In genomic region chr8:111439189-111439588, GRCm38 (mm10) we compare ENCODE assay signal across 9 mouse cellular contexts. TPM values are rescaled to one million over a fixed set of nuclear protein-coding genes. Genes with fewer than 3 reads are reported as not detected.
A peak's percentile ranks its signal among the peaks of the same experiment; 100 is the strongest.
DNase-seq lines count a peak whose midpoint lies in the region; ATAC-seq and TF ChIP-seq lines count a peak whose summit lies in the region.
"Had no signal": no experiment of that assay in that cellular context is flagged by ENCODE, and none has a peak within 500 bp of the region (broad histone marks: within the 10 kb centered on the region; RNA-seq: fewer than 3 reads in every experiment).

No protein-coding gene starts in this region.

- peak; percentile 37; the same call in 1 of the 2 replicates for TF ChIP-seq CTCF in lung, adult 2 months (IDR thresholded peaks at IDR 0.05; ENCODE audit: insufficient read depth, low read length)

- no peak for TF ChIP-seq POLR2A in lung, adult 2 months (IDR thresholded peaks at IDR 0.05; ENCODE audit: borderline replicate concordance, extremely low read depth, low read depth, low read length)

- ATAC-seq in activated CD4-positive, CD25-positive, alpha-beta regulatory T cell, adult 4 months: peak; percentile 53
- ATAC-seq in common myeloid progenitor, adult 5-6 weeks (replicated peaks; ENCODE audit: low read depth, poor library complexity, severe bottlenecking): peak; percentile 79

- 8% methylated on average over 9 of the region's 9 CpGs for WGBS in large intestine, adult 2 months
- WGBS in lung, adult 2 months: 14% methylated on average over 9 of the region's 9 CpGs

- intact Hi-C loops in heart, postnatal 10 days (cut with DNase I): loop anchor here (1.0 kb wide), 2 partner anchors 21 to 96 kb away; no protein-coding TSS in a partner anchor

- DNase-seq in CD8-positive naive resting alpha-beta T cell, adult 2 months (ENCODE audit: low read depth in 2 of 2, low spot score in 2 of 2): peak; percentile 20 to 40
- peak; percentile 79 to 88 for DNase-seq in heart, postnatal 10 days
- DNase-seq in large intestine, adult 2 months (ENCODE audit: low read depth, low spot score): peak; percentile 56
- peak; percentile 53 for DNase-seq in lung, adult 2 months
- DNase-seq in right cerebral cortex, adult 2 months (ENCODE audit: low spot score in 2 of 2): peak; percentile 91
- DNase-seq in urinary bladder, postnatal 4 days (ENCODE audit: low spot score in 2 of 2): peak; percentile 57 to 69

- H3K4me1 ChIP-seq in lung, adult 2 months (ENCODE audit: control insufficient read depth, insufficient read depth, low read length): peaks cover 3% of the 10 kb centered on the region; the same call in 1 of the 2 replicates

- H3K4me3 ChIP-seq in lung, adult 2 months (replicated peaks; ENCODE audit: extremely low read depth, low read depth, low read length): no peak overlapping the region
- H3K4me3 ChIP-seq: megakaryocyte, embryonic 14.5 days had no signal

RNA-seq across cellular contexts. Expression of gene Fa2h, which starts 45.6 kb away (rescaled TPM):
- under 1 TPM in 1 of 2 experiments, not detected in 1; 0.21 TPM for polyA plus RNA-seq in activated CD4-positive, CD25-positive, alpha-beta regulatory T cell, adult 4 months (2017; shearing (Covaris generic))
- not detected in 2 replicates for total RNA-seq in common myeloid progenitor, adult 5-6 weeks (2017)
- under 1 TPM; 0.22 to 0.31 TPM for total RNA-seq in heart, postnatal 10 days (2021)
- polyA plus RNA-seq in large intestine, adult 2 months (2012; rRNA removed): 0.18 and 1.0 TPM in 2 replicates
- polyA plus RNA-seq in lung, adult 2 months (2012; rRNA removed): 0.80 and 1.3 TPM in 2 replicates

Comparison
In these comparisons a context has a peak if more than half of its experiments do, and no peak if none do; other contexts are left out.
1. DNase-seq: peak in every context shown above with its lines; median percentile 91 in right cerebral cortex, adult 2 months; 84 in heart, postnatal 10 days; 63 in urinary bladder, postnatal 4 days; 56 in large intestine, adult 2 months; 53 in lung, adult 2 months; 30 in CD8-positive naive resting alpha-beta T cell, adult 2 months.